Mouse (Mus musculus) limb, embryonic 15.5 days (tissue): Measurements from ENCODE around the gene Paip2b. TPM values are rescaled to one million over a fixed set of nuclear protein-coding genes. Genes with fewer than 3 reads are reported as not detected.
"Not testable (repeated sequence)": the region's sequence is repeated elsewhere in the genome, so short reads cannot be mapped to it uniquely, and the experiment has no call there.

ENCODE experiments used
- ATAC-seq: fragments of 200-750 bp; cut with Nextera tagmentation; 2 replicates; pipeline ENCODE4 v1.8.0; 2017; ENCODE audit warnings: low read depth, moderate TSS enrichment; ENCODE audit not compliant: insufficient number of reproducible peaks, low FRiP score, low TSS enrichment
- H3K27ac ChIP-seq: fragments of 300-500 bp; sonication (generic); 2 replicates; pipeline ENCODE4 v1.5.1; 2015; ENCODE audit warnings: moderate library complexity, mild to moderate bottlenecking, inconsistent platforms
- H3K27me3 ChIP-seq: fragments of 300-500 bp; sonication (generic); 2 replicates; pipeline ENCODE4 v1.6.1; 2015; ENCODE audit warnings: inconsistent platforms
- H3K36me3 ChIP-seq: fragments of 300-500 bp; sonication (generic); 2 replicates; pipeline ENCODE4 v1.6.1; 2015; ENCODE audit warnings: inconsistent platforms
- H3K4me1 ChIP-seq: fragments of 300-500 bp; sonication (generic); 2 replicates; pipeline ENCODE4 v1.6.1; 2015; ENCODE audit warnings: inconsistent platforms
- H3K4me2 ChIP-seq: fragments of 300-500 bp; sonication (generic); 2 replicates; pipeline ENCODE4 v1.6.1; 2015; ENCODE audit warnings: mild to moderate bottlenecking, inconsistent platforms
- H3K4me3 ChIP-seq: fragments of 300-500 bp; sonication (generic); 2 replicates; pipeline ENCODE4 v1.5.1; 2015; ENCODE audit warnings: mild to moderate bottlenecking, inconsistent platforms
- H3K9ac ChIP-seq: fragments of 300-500 bp; sonication (generic); 2 replicates; pipeline ENCODE4 v1.6.1; 2015; ENCODE audit warnings: inconsistent platforms
- H3K9me3 ChIP-seq: fragments of 300-500 bp; sonication (generic); 2 replicates; pipeline ENCODE4 v1.6.1; 2016; ENCODE audit warnings: inconsistent platforms
- WGBS: fragments of 180-500 bp; shearing (Covaris S2); methylation state at CpG from one replicate; pipeline ENCODE4 v1.1.7; 2015; 5-methylcytosine and 5-hydroxymethylcytosine counted together
- polyA plus RNA-seq: library from polyadenylated mRNA; unstranded; fragments of >200 nt; fragmentation: Nextera tagmentation; extraction: Ambion mirVana; gene quantifications from 2 replicates; pipeline ENCODE4 v1.2.1, GENCODE M21; 2015

Paip2b gene
- polyA plus RNA-seq, 1 experiment from 2014 or later, result 27.9 TPM

- 7% methylated on average over 13 of the region's 13 CpGs for WGBS
Observed at GRCm38 (mm10) chr6:83795492-83795900, 36.0 kb downstream of the Paip2b start.

GRCm38 (mm10) chr6:83794760-83795296 lies 36.7 kb downstream of the Paip2b start, which contains the start of gene Nagk:
TSS of gene Nagk (plus strand) at chr6:83794982.
- Histone ChIP-seq H3K4me2 (peak within 1 kb of the TSS; percentile 87), H3K27ac (peak within 1 kb of the TSS; percentile 97), H3K9ac (peak within 1 kb of the TSS; percentile 56), H3K9me3 (no peaks in the 10 kb centered on the region), H3K4me1 (peaks cover 11% of the 10 kb centered on the region), H3K27me3 (no peaks in the 10 kb centered on the region), H3K4me3 (peak within 1 kb of the TSS; percentile 84), H3K36me3 (peaks cover 16% of the 10 kb centered on the region; the same call in 1 of the 2 replicates)
- WGBS, result under 1% methylated on average over 43 of the region's 43 CpGs
- peak; percentile 92 for ATAC-seq

More at GRCm38 (mm10) chr6:83795492-83795900, 36.0 kb downstream of the Paip2b start:
- Histone ChIP-seq H3K4me1 (peaks cover 11% of the 10 kb centered on the region), H3K4me3 (peak overlapping the region; percentile 84), H3K36me3 (peaks cover 22% of the 10 kb centered on the region), H3K9ac (peak overlapping the region; percentile 56), H3K27me3 (no peaks in the 10 kb centered on the region), H3K9me3 (no peaks in the 10 kb centered on the region), H3K4me2 (peak overlapping the region; percentile 87), H3K27ac (peak overlapping the region; percentile 97)
- peak; percentile 9; the same call in 1 of the 2 replicates for ATAC-seq

GRCm38 (mm10) chr6:83791251-83791890 lies 40.2 kb downstream of the Paip2b start:
- peaks cover 11% of the 10 kb centered on the region for H3K4me1 ChIP-seq
- no peak overlapping the region for H3K9ac ChIP-seq
- no peak overlapping the region for H3K4me3 ChIP-seq
- H3K27ac ChIP-seq, result no peak overlapping the region
- ATAC-seq, result no peak
- no peaks in the 10 kb centered on the region for H3K27me3 ChIP-seq
- 61% methylated on average over 4 of the region's 4 CpGs for WGBS
- no peak overlapping the region for H3K4me2 ChIP-seq
- no peaks in the 10 kb centered on the region for H3K9me3 ChIP-seq
- no peaks in the 10 kb centered on the region for H3K36me3 ChIP-seq

- WGBS, result 85% methylated on average over 5 of the region's 5 CpGs
- ATAC-seq, H3K4me2 ChIP-seq, H3K9ac ChIP-seq, H3K36me3 ChIP-seq, H3K4me1 ChIP-seq, H3K27me3 ChIP-seq, H3K27ac ChIP-seq, H3K4me3 ChIP-seq, H3K9me3 ChIP-seq: not testable (repeated sequence)
Observed at GRCm38 (mm10) chr6:83790533-83790932, 41.0 kb downstream of the Paip2b start.

GRCm38 (mm10) chr6:83788554-83788953 lies 43.0 kb downstream of the Paip2b start:
- no peaks in the 10 kb centered on the region for H3K27me3 ChIP-seq
- no peak for ATAC-seq
- H3K4me3 ChIP-seq, result no peak overlapping the region
- H3K4me1 ChIP-seq, result no peaks in the 10 kb centered on the region
- H3K9me3 ChIP-seq, result no peaks in the 10 kb centered on the region
- WGBS, result 75% methylated on average over 7 of the region's 7 CpGs
- no peak overlapping the region for H3K27ac ChIP-seq
- H3K36me3 ChIP-seq, result no peaks in the 10 kb centered on the region
- no peak overlapping the region for H3K4me2 ChIP-seq
- H3K9ac ChIP-seq, result no peak overlapping the region

- Histone ChIP-seq H3K4me1 (no peaks in the 10 kb centered on the region), H3K4me3 (no peak overlapping the region), H3K9ac (no peak overlapping the region), H3K36me3 (no peaks in the 10 kb centered on the region), H3K4me2 (no peak overlapping the region), H3K9me3 (no peaks in the 10 kb centered on the region), H3K27me3 (no peaks in the 10 kb centered on the region), H3K27ac (no peak overlapping the region)
- 67% methylated on average over 3 of the region's 3 CpGs for WGBS
- no peak for ATAC-seq
Observed at GRCm38 (mm10) chr6:83786426-83786825, 45.1 kb downstream of the Paip2b start.

- H3K36me3 ChIP-seq, result no peaks in the 10 kb centered on the region
- H3K4me2 ChIP-seq, result no peak overlapping the region
- H3K27me3 ChIP-seq, result no peaks in the 10 kb centered on the region
- H3K27ac ChIP-seq, result no peak overlapping the region
- peaks cover 10% of the 10 kb centered on the region for H3K4me1 ChIP-seq
- no peaks in the 10 kb centered on the region for H3K9me3 ChIP-seq
- H3K4me3 ChIP-seq, result no peak overlapping the region
- no peak overlapping the region for H3K9ac ChIP-seq
- no peak for ATAC-seq
- 7% methylated on average over 5 of the region's 5 CpGs for WGBS
Observed at GRCm38 (mm10) chr6:83779026-83779425, 52.5 kb downstream of the Paip2b start.

GRCm38 (mm10) chr6:83778306-83778705 lies 53.2 kb downstream of the Paip2b start:
- Histone ChIP-seq H3K4me2 (no peak overlapping the region), H3K27ac (no peak overlapping the region), H3K9ac (no peak overlapping the region), H3K4me3 (no peak overlapping the region), H3K4me1 (peaks cover 16% of the 10 kb centered on the region), H3K27me3 (no peaks in the 10 kb centered on the region), H3K36me3 (peaks cover 2% of the 10 kb centered on the region; the same call in 1 of the 2 replicates), H3K9me3 (no peaks in the 10 kb centered on the region)
- no peak for ATAC-seq
- whole genome bisulfite sequencing, result 76% methylated on average over 7 of the region's 7 CpGs

- Histone ChIP-seq H3K4me2 (peak within 1 kb of the TSS; percentile 78), H3K9me3 (no peaks in the 10 kb centered on the region), H3K4me3 (peak within 1 kb of the TSS; percentile 93), H3K9ac (peak within 1 kb of the TSS; percentile 96), H3K27ac (peak within 1 kb of the TSS; percentile 89), H3K36me3 (peaks cover 24% of the 10 kb centered on the region), H3K27me3 (no peaks in the 10 kb centered on the region), H3K4me1 (peaks cover 16% of the 10 kb centered on the region)
- WGBS, result under 1% methylated on average over 43 of the region's 45 CpGs
- ATAC-seq, result peak; percentile 93
Observed at GRCm38 (mm10) chr6:83775638-83776293, 55.8 kb downstream of the Paip2b start, which contains the start of gene Tex261. TSS of gene Tex261 (minus strand) at chr6:83775813.

- no peak for ATAC-seq
- peaks cover 16% of the 10 kb centered on the region for H3K4me1 ChIP-seq
Observed at GRCm38 (mm10) chr6:83774781-83775563, 56.6 kb downstream of the Paip2b start.

GRCm38 (mm10) chr6:83774126-83774525 lies 57.4 kb downstream of the Paip2b start:
- WGBS, result 49% methylated on average over 9 of the region's 9 CpGs
- Histone ChIP-seq H3K4me3 (peak overlapping the region; percentile 93), H3K4me1 (peaks cover 16% of the 10 kb centered on the region), H3K9me3 (no peaks in the 10 kb centered on the region), H3K36me3 (peaks cover 38% of the 10 kb centered on the region), H3K27me3 (no peaks in the 10 kb centered on the region), H3K4me2 (peak overlapping the region; percentile 78), H3K9ac (no peak overlapping the region), H3K27ac (no peak overlapping the region)
- no peak for ATAC-seq

More at GRCm38 (mm10) chr6:83774781-83775563, 56.6 kb downstream of the Paip2b start:
- Histone ChIP-seq H3K9me3 (no peaks in the 10 kb centered on the region), H3K36me3 (peaks cover 30% of the 10 kb centered on the region), H3K9ac (peak overlapping the region; percentile 96), H3K4me3 (peak overlapping the region; percentile 93), H3K27me3 (no peaks in the 10 kb centered on the region), H3K27ac (peak overlapping the region; percentile 89), H3K4me2 (peak overlapping the region; percentile 78)
- 4% methylated on average over 14 of the region's 14 CpGs for WGBS
